Mouse (Mus musculus) CH12.LX (cell line): ENCODE data around the gene Ank. TPM values are rescaled to one million over a fixed set of nuclear protein-coding genes. Genes with fewer than 3 reads are reported as not detected.

Experiments
- DNase-seq: peaks from one replicate; pipeline ENCODE4 v3.0.0-alpha.2; 2013; ENCODE audit errors: extremely low read depth
- H3K27ac ChIP-seq: 2 replicates; pipeline ENCODE4 v1.5.1; 2012; ENCODE audit warnings: low read depth, mild to moderate bottlenecking, control low read depth, moderate library complexity; ENCODE audit not compliant: insufficient read depth
- H3K27me3 ChIP-seq: replicated peaks from 2 replicates; pipeline ENCODE3; 2012; ENCODE audit warnings: inconsistent platforms
- H3K36me3 ChIP-seq, 2 experiments: replicated peaks in 1 of 2; 2 replicates each; pipeline versions ENCODE3 to v1.6.1; 2012; ENCODE audit warnings: inconsistent platforms in 1 of 2, low read length in 1 of 2, mild to moderate bottlenecking in 1 of 2, mixed read lengths in 1 of 2, moderate library complexity in 1 of 2; ENCODE audit not compliant: control insufficient read depth in 1 of 2, insufficient read depth in 1 of 2
- H3K4me1 ChIP-seq, 2 experiments: 2 replicates each; pipeline ENCODE4 v1.6.1; 2012; ENCODE audit warnings: inconsistent platforms in 1 of 2, moderate library complexity in 1 of 2; ENCODE audit not compliant: insufficient read depth in 2 of 2, control insufficient read depth in 1 of 2
- H3K4me2 ChIP-seq: 2 replicates; pipeline ENCODE4 v1.6.1; 2012; ENCODE audit warnings: low read depth, mild to moderate bottlenecking, control low read depth; ENCODE audit not compliant: poor library complexity, insufficient read depth, severe bottlenecking
- H3K4me3 ChIP-seq, 3 experiments: fragments of 150-350 bp in 1 of 3; sonication (generic) in 1 of 3; replicated peaks in 1 of 3; 2 replicates each; pipeline versions ENCODE3 to v1.5.1; 2011 to 2012; ENCODE audit warnings: low read depth in 2 of 3, low read length in 2 of 3, mild to moderate bottlenecking in 2 of 3, moderate library complexity in 2 of 3, control low read depth in 1 of 3, improper control_type of control experiment in 1 of 3, inconsistent platforms in 1 of 3, mixed read lengths in 1 of 3; ENCODE audit not compliant: poor library complexity in 1 of 3
- H3K79me2 ChIP-seq: replicated peaks from 2 replicates; pipeline ENCODE4 v1.6.1; 2012; ENCODE audit warnings: mild to moderate bottlenecking, moderate library complexity; ENCODE audit not compliant: control insufficient read depth, poor library complexity, insufficient read depth, severe bottlenecking; ENCODE audit errors: extremely low read depth
- H3K9ac ChIP-seq: 2 replicates; pipeline ENCODE4 v1.6.1; 2012; ENCODE audit warnings: low read depth, mild to moderate bottlenecking, control low read depth, moderate library complexity; ENCODE audit not compliant: insufficient read depth
- H3K9me3 ChIP-seq: replicated peaks from 2 replicates; pipeline ENCODE3; 2012; ENCODE audit warnings: low read length, inconsistent platforms, mixed read lengths
- BHLHE40 ChIP-seq: IDR thresholded peaks from 2 replicates; pipeline ENCODE4 v1.6.1; 2011; ENCODE audit warnings: mild to moderate bottlenecking, low read depth, low read length, improper control_type of control experiment
- CHD1 ChIP-seq: IDR thresholded peaks from 2 replicates; pipeline ENCODE4 v1.6.1; 2012; ENCODE audit warnings: low read depth, low read length, improper control_type of control experiment, inconsistent platforms
- CHD2 ChIP-seq: IDR thresholded peaks from 2 replicates; pipeline ENCODE4 v1.6.1; 2011; ENCODE audit warnings: low read length, improper control_type of control experiment
- CTCF ChIP-seq, 2 experiments: IDR thresholded peaks in 1 of 2; conservative IDR thresholded peaks in 1 of 2; 2 replicates each; pipeline ENCODE4 v1.5.1; 2011 to 2012; ENCODE audit warnings: low read depth in 2 of 2, low read length in 2 of 2, improper control_type of control experiment in 1 of 2, inconsistent platforms in 1 of 2, mild to moderate bottlenecking in 1 of 2, moderate library complexity in 1 of 2
- HCFC1 ChIP-seq: IDR thresholded peaks from 2 replicates; pipeline ENCODE4 v1.6.1; 2012; ENCODE audit warnings: low read depth, mild to moderate bottlenecking, inconsistent platforms, low read length, improper control_type of control experiment
- IRF4 ChIP-seq: IDR thresholded peaks from 2 replicates; pipeline ENCODE4 v1.6.1; 2014; ENCODE audit warnings: low read depth, mild to moderate bottlenecking, inconsistent platforms, low read length, improper control_type of control experiment
- JUND ChIP-seq: conservative IDR thresholded peaks from 2 replicates; pipeline ENCODE4 v1.6.1; 2011; ENCODE audit warnings: low read depth, low read length, improper control_type of control experiment
- KAT2A ChIP-seq: IDR thresholded peaks from 2 replicates; pipeline ENCODE4 v1.6.1; 2012; ENCODE audit warnings: low read length, improper control_type of control experiment, inconsistent platforms; ENCODE audit not compliant: insufficient replicate concordance
- MAX ChIP-seq: IDR thresholded peaks from 2 replicates; pipeline ENCODE4 v1.6.1; 2011; ENCODE audit warnings: low read length, improper control_type of control experiment
- MAZ ChIP-seq: IDR thresholded peaks from 2 replicates; pipeline ENCODE4 v1.6.1; 2012; ENCODE audit warnings: low read depth, mild to moderate bottlenecking, inconsistent platforms, low read length, improper control_type of control experiment, moderate library complexity
- MEF2A ChIP-seq: IDR thresholded peaks from 2 replicates; pipeline ENCODE4 v1.6.1; 2014; ENCODE audit warnings: low read depth, mild to moderate bottlenecking, inconsistent platforms, low read length, improper control_type of control experiment, borderline replicate concordance
- MXI1 ChIP-seq: IDR thresholded peaks from 2 replicates; pipeline ENCODE4 v1.6.1; 2011; ENCODE audit warnings: mild to moderate bottlenecking, low read depth, low read length, improper control_type of control experiment
- NELFE ChIP-seq: IDR thresholded peaks from 2 replicates; pipeline ENCODE4 v1.6.1; 2011; ENCODE audit warnings: low read depth, low read length, improper control_type of control experiment
- POLR2AphosphoS2 ChIP-seq: IDR thresholded peaks from 2 replicates; pipeline ENCODE4 v1.6.1; 2011; ENCODE audit warnings: low read depth, low read length, improper control_type of control experiment
- RCOR1 ChIP-seq: conservative IDR thresholded peaks from 2 replicates; pipeline ENCODE4 v1.6.1; 2012; ENCODE audit warnings: low read depth, mild to moderate bottlenecking, inconsistent platforms, low read length, improper control_type of control experiment
- SMC3 ChIP-seq: IDR thresholded peaks from 2 replicates; pipeline ENCODE4 v1.6.1; 2011; ENCODE audit warnings: low read depth, low read length, improper control_type of control experiment
- TBP ChIP-seq: conservative IDR thresholded peaks from 2 replicates; pipeline ENCODE4 v1.6.1; 2011; ENCODE audit warnings: low read depth, low read length, improper control_type of control experiment
- ZC3H11A ChIP-seq: IDR thresholded peaks from 2 replicates; pipeline ENCODE4 v1.6.1; 2012; ENCODE audit warnings: low read depth, mild to moderate bottlenecking, inconsistent platforms, low read length, improper control_type of control experiment
- ZKSCAN1 ChIP-seq: IDR thresholded peaks from 2 replicates; pipeline ENCODE4 v1.6.1; 2012; ENCODE audit warnings: low read depth, inconsistent platforms, low read length, improper control_type of control experiment, borderline replicate concordance
- dilution Hi-C: fragments of 300-500 bp; cut with MboI; formaldehyde crosslinking; loops from 2 replicates; pipeline ENCODE4 v1.14.3; 2020; ENCODE audit warnings: low sequenced_read_pairs; ENCODE audit not compliant: extremely low pct_unique_long_range_greater_than_20kb, extremely low pct_ligation_motif_present
- in situ Hi-C: fragments of 300-500 bp; cut with MboI; formaldehyde crosslinking; loops from 3 replicates; pipeline ENCODE4 v1.14.3; 2019; ENCODE audit warnings: low sequenced_read_pairs, low pct_ligation_motif_present, low pct_unique_long_range_greater_than_20kb, mixed read lengths
- polyA plus RNA-seq: library from polyadenylated mRNA; unstranded; fragments of >175 nt; gene quantifications from 2 replicates; pipeline ENCODE4 v1.2.1, GENCODE M21; 2012; ENCODE audit warnings: low read depth; ENCODE audit not compliant: insufficient read length
- total RNA-seq, 2 experiments: library from RNA; depleted of rRNA; stranded (reverse); fragments of 300-350 nt in 1 of 2; fragments of >200 nt in 1 of 2; gene quantifications; 2 replicates each; pipeline ENCODE4 v1.2.3; 2012 to 2014

Ank gene
- total and polyA plus RNA-seq, 3 experiments, result 4.6 to 12.4 (median 8.6) TPM

GRCm38 (mm10) chr15:27625014-27625889 lies 158.8 kb downstream of the Ank start (continued):
- TF ChIP-seq KAT2A (no peak), ZKSCAN1 (no peak), HCFC1 (no peak; the same call in none of the 2 replicates), SMC3 (no peak), RCOR1 (no peak), POLR2AphosphoS2 (no peak), MEF2A (peak; percentile 80), IRF4 (peak; percentile 55), TBP (peak; percentile 67), CHD2 (0 out of 2 replicates have a peak, but pooled peaks have one; percentile 51), CHD1 (no peak; the same call in 1 of the 2 replicates), MXI1 (peak; percentile 70; the same call in 1 of the 2 replicates), NELFE (0 out of 2 replicates have a peak, but pooled peaks have one; percentile 29), CTCF (conservative IDR thresholded peaks at IDR 0.05 in 1 of 2, IDR thresholded peaks at IDR 0.05 in 1 of 2; ENCODE audit: low read depth in 2 of 2, low read length in 2 of 2) (no peak), ZC3H11A (no peak)

- Histone ChIP-seq H3K27me3 (no peaks in the 10 kb centered on the region), H3K4me1 (peaks cover 38 to 76% of the 10 kb centered on the region in 2 experiments), H3K36me3 (peaks cover 30 to 66% of the 10 kb centered on the region in 2 experiments), H3K27ac (peak overlapping the region; percentile 75), H3K4me3 (peak overlapping the region in 1 of 3 experiments; percentile 20), H3K9me3 (no peaks in the 10 kb centered on the region), H3K79me2 (peaks cover 16% of the 10 kb centered on the region), H3K9ac (no peak overlapping the region), H3K4me2 (peak overlapping the region; percentile 76)
- peak; percentile 50 for DNase-seq
- peak; percentile 73 for TF ChIP-seq BHLHE40
- TF ChIP-seq MAZ, result 0 out of 2 replicates have a peak, but pooled peaks have one; percentile 3
- peak; percentile 81 for TF ChIP-seq MAX
- TF ChIP-seq MEF2A, result no peak
- peak; percentile 49; the same call in 1 of the 2 replicates for TF ChIP-seq MXI1
- TF ChIP-seq IRF4, result 0 out of 2 replicates have a peak, but pooled peaks have one; percentile 6
- TF ChIP-seq JUND, result no peak
- in situ Hi-C loops, result no loop called here
- dilution Hi-C loops, result no loop called here
Measured at GRCm38 (mm10) chr15:27625890-27626255, 159.4 kb downstream of the Ank start.
